Mouse (Mus musculus): ENCODE results near the gene Abhd16a. TPM values are rescaled to one million over a fixed set of nuclear protein-coding genes. Genes with fewer than 3 reads are reported as not detected.

Gene Abhd16a
- polyA plus RNA-seq, 1 experiment from 2014 or later, result 101 TPM

GRCm38 (mm10) chr17:35094475-35095365 lies 5.7 kb downstream of the Abhd16a start:
- Histone ChIP-seq H3K27ac (no peak overlapping the region), H3K4me3 (no peak overlapping the region), H3K9me3 (no peaks in the 10 kb centered on the region), H3K9ac (no peak overlapping the region), H3K4me1 (peaks cover 13% of the 10 kb centered on the region), H3K4me2 (no peak overlapping the region), H3K27me3 (no peaks in the 10 kb centered on the region), H3K36me3 (peaks cover 88% of the 10 kb centered on the region)
- WGBS, result 92% methylated on average over 15 of the region's 15 CpGs
- no peak for ATAC-seq (ENCODE audit: insufficient number of reproducible peaks, low FRiP score, low TSS enrichment, low read depth)

GRCm38 (mm10) chr17:35096597-35096996 lies 7.5 kb downstream of the Abhd16a start:
- Histone ChIP-seq H3K9me3 (no peaks in the 10 kb centered on the region), H3K4me2 (no peak overlapping the region), H3K27ac (no peak overlapping the region), H3K4me1 (no peaks in the 10 kb centered on the region), H3K4me3 (no peak overlapping the region), H3K9ac (no peak overlapping the region), H3K27me3 (no peaks in the 10 kb centered on the region), H3K36me3 (peaks cover 98% of the 10 kb centered on the region)
- WGBS, result 87% methylated on average over 12 of the region's 12 CpGs
- ATAC-seq (ENCODE audit: insufficient number of reproducible peaks, low FRiP score, low TSS enrichment, low read depth), result no peak

- Histone ChIP-seq H3K4me1 (no peaks in the 10 kb centered on the region), H3K4me3 (no peak overlapping the region)
- 88% methylated on average over 12 of the region's 12 CpGs for WGBS
These were observed 8.1 kb downstream of the Abhd16a start for GRCm38 (mm10) chr17:35097164-35097655.

GRCm38 (mm10) chr17:35100196-35100765 lies 11.2 kb downstream of the Abhd16a start:
- Histone ChIP-seq H3K27me3 (no peaks in the 10 kb centered on the region), H3K9ac (no peak overlapping the region), H3K4me2 (no peak overlapping the region), H3K36me3 (peaks cover 91% of the 10 kb centered on the region), H3K4me3 (no peak overlapping the region), H3K27ac (no peak overlapping the region), H3K9me3 (no peaks in the 10 kb centered on the region), H3K4me1 (no peaks in the 10 kb centered on the region)
- 77% methylated on average over 10 of the region's 10 CpGs for WGBS
- no peak for ATAC-seq (ENCODE audit: insufficient number of reproducible peaks, low FRiP score, low TSS enrichment, low read depth)

More at GRCm38 (mm10) chr17:35097164-35097655, 8.1 kb downstream of the Abhd16a start:
- H3K36me3 ChIP-seq, result peaks cover 100% of the 10 kb centered on the region
- H3K27me3 ChIP-seq, result no peaks in the 10 kb centered on the region
- H3K9me3 ChIP-seq, result no peaks in the 10 kb centered on the region
- no peak overlapping the region for H3K4me2 ChIP-seq
- no peak for ATAC-seq (ENCODE audit: insufficient number of reproducible peaks, low FRiP score, low TSS enrichment, low read depth)
- H3K27ac ChIP-seq, result no peak overlapping the region
- H3K9ac ChIP-seq, result 0 out of 2 replicates have a peak overlapping the region, but pooled peaks have one; percentile 2

- 84% methylated on average over 11 of the region's 11 CpGs for WGBS
- peaks cover 7% of the 10 kb centered on the region; the same call in 1 of the 2 replicates for H3K4me1 ChIP-seq
- no peak overlapping the region for H3K4me3 ChIP-seq
- no peak overlapping the region for H3K4me2 ChIP-seq
- no peak overlapping the region for H3K27ac ChIP-seq
- H3K36me3 ChIP-seq, result peaks cover 82% of the 10 kb centered on the region
- H3K27me3 ChIP-seq, result no peaks in the 10 kb centered on the region
- H3K9ac ChIP-seq, result no peak overlapping the region
- no peaks in the 10 kb centered on the region for H3K9me3 ChIP-seq
- ATAC-seq (ENCODE audit: insufficient number of reproducible peaks, low FRiP score, low TSS enrichment, low read depth), result no peak
These were observed 12.1 kb downstream of the Abhd16a start for GRCm38 (mm10) chr17:35101161-35101560.

GRCm38 (mm10) chr17:35102299-35102698 lies 13.2 kb downstream of the Abhd16a start:
- Histone ChIP-seq H3K27me3 (no peaks in the 10 kb centered on the region), H3K9ac (no peak overlapping the region), H3K4me2 (no peak overlapping the region), H3K4me1 (peaks cover 7% of the 10 kb centered on the region; the same call in 1 of the 2 replicates), H3K9me3 (no peaks in the 10 kb centered on the region), H3K27ac (no peak overlapping the region), H3K4me3 (no peak overlapping the region), H3K36me3 (peaks cover 71% of the 10 kb centered on the region)
- no peak for ATAC-seq (ENCODE audit: insufficient number of reproducible peaks, low FRiP score, low TSS enrichment, low read depth)
- WGBS, result 67% methylated on average over 8 of the region's 8 CpGs

- Histone ChIP-seq H3K27ac (no peak overlapping the region), H3K4me3 (no peak overlapping the region), H3K9me3 (no peaks in the 10 kb centered on the region), H3K4me2 (no peak overlapping the region), H3K27me3 (no peaks in the 10 kb centered on the region), H3K9ac (no peak overlapping the region), H3K36me3 (peaks cover 61% of the 10 kb centered on the region), H3K4me1 (peaks cover 7% of the 10 kb centered on the region; the same call in 1 of the 2 replicates)
- no peak for ATAC-seq (ENCODE audit: insufficient number of reproducible peaks, low FRiP score, low TSS enrichment, low read depth)
- WGBS, result 75% methylated on average over 6 of the region's 6 CpGs
These were observed 14.2 kb downstream of the Abhd16a start for GRCm38 (mm10) chr17:35103221-35103690.

GRCm38 (mm10) chr17:35104079-35104478 lies 15.0 kb downstream of the Abhd16a start:
- no peak overlapping the region for H3K27ac ChIP-seq
- no peaks in the 10 kb centered on the region for H3K27me3 ChIP-seq
- no peaks in the 10 kb centered on the region for H3K9me3 ChIP-seq
- peaks cover 7% of the 10 kb centered on the region; the same call in 1 of the 2 replicates for H3K4me1 ChIP-seq
- no peak overlapping the region for H3K9ac ChIP-seq
- no peak for ATAC-seq (ENCODE audit: insufficient number of reproducible peaks, low FRiP score, low TSS enrichment, low read depth)
- H3K4me3 ChIP-seq, result no peak overlapping the region
- H3K36me3 ChIP-seq, result peaks cover 53% of the 10 kb centered on the region
- WGBS, result 87% methylated on average over 7 of the region's 7 CpGs
- H3K4me2 ChIP-seq, result no peak overlapping the region

GRCm38 (mm10) chr17:35104754-35105153 lies 15.7 kb downstream of the Abhd16a start:
- no peak overlapping the region for H3K27ac ChIP-seq
- H3K9ac ChIP-seq, result no peak overlapping the region
- WGBS, result 87% methylated on average over 6 of the region's 6 CpGs

GRCm38 (mm10) chr17:35105740-35106389 lies 16.8 kb downstream of the Abhd16a start:
- 22% methylated on average over 13 of the region's 13 CpGs for WGBS
- Histone ChIP-seq H3K27ac (no peak overlapping the region; the same call in 1 of the 2 replicates), H3K27me3 (no peaks in the 10 kb centered on the region), H3K36me3 (peaks cover 35% of the 10 kb centered on the region), H3K4me2 (no peak overlapping the region), H3K4me3 (no peak overlapping the region), H3K9me3 (no peaks in the 10 kb centered on the region), H3K9ac (no peak overlapping the region), H3K4me1 (peaks cover 7% of the 10 kb centered on the region; the same call in 1 of the 2 replicates)
- ATAC-seq (ENCODE audit: insufficient number of reproducible peaks, low FRiP score, low TSS enrichment, low read depth), result no peak

More at GRCm38 (mm10) chr17:35104754-35105153, 15.7 kb downstream of the Abhd16a start:
- H3K9me3 ChIP-seq, result no peaks in the 10 kb centered on the region
- peaks cover 7% of the 10 kb centered on the region; the same call in 1 of the 2 replicates for H3K4me1 ChIP-seq
- ATAC-seq (ENCODE audit: insufficient number of reproducible peaks, low FRiP score, low TSS enrichment, low read depth), result no peak
- H3K4me3 ChIP-seq, result no peak overlapping the region
- no peak overlapping the region for H3K4me2 ChIP-seq
- no peaks in the 10 kb centered on the region for H3K27me3 ChIP-seq
- H3K36me3 ChIP-seq, result peaks cover 46% of the 10 kb centered on the region

- no peaks in the 10 kb centered on the region for H3K9me3 ChIP-seq
- H3K36me3 ChIP-seq, result peaks cover 28% of the 10 kb centered on the region
- H3K4me3 ChIP-seq, result no peak overlapping the region
- H3K4me2 ChIP-seq, result no peak overlapping the region
- H3K4me1 ChIP-seq, result peaks cover 7% of the 10 kb centered on the region; the same call in 1 of the 2 replicates
- H3K27ac ChIP-seq, result no peak overlapping the region
- no peak for ATAC-seq (ENCODE audit: insufficient number of reproducible peaks, low FRiP score, low TSS enrichment, low read depth)
- 60% methylated on average over 3 of the region's 3 CpGs for WGBS
- H3K27me3 ChIP-seq, result no peaks in the 10 kb centered on the region
- H3K9ac ChIP-seq, result no peak overlapping the region
These were observed 17.5 kb downstream of the Abhd16a start for GRCm38 (mm10) chr17:35106522-35106921.

All from limb, embryonic 15.5 days (tissue).